Mouse (Mus musculus) embryonic fibroblast, embryonic 13.5 days (primary cell): ENCODE results near the gene Rab8b.

Source experiments
- CTCF ChIP-seq: IDR thresholded peaks from 2 replicates; pipeline ENCODE4 v1.5.1; 2011; ENCODE audit warnings: mild to moderate bottlenecking, control low read depth, low read length, moderate library complexity, borderline replicate concordance; ENCODE audit not compliant: insufficient read depth
- POLR2A ChIP-seq: IDR thresholded peaks from 2 replicates; pipeline ENCODE4 v1.6.1; 2011; ENCODE audit warnings: low read depth, mild to moderate bottlenecking, control low read depth, low read length, moderate library complexity

GRCm38 (mm10) chr9:66833851-66834250 is 85.6 kb downstream of the Rab8b start:
- TF ChIP-seq CTCF (no peak), POLR2A (no peak)
